21 mouse cellular contexts compared by ENCODE assay signal in genomic region chr13:24546801-24547459, GRCm38 (mm10). TPM values are rescaled to one million over a fixed set of nuclear protein-coding genes. Genes with fewer than 3 reads are reported as not detected.
DNase-seq lines count a peak whose midpoint lies in the region; ATAC-seq and TF ChIP-seq lines count a peak whose summit lies in the region.
"Had no signal": no experiment of that assay in that cellular context is flagged by ENCODE, and none has a peak within 500 bp of the region (broad histone marks: within the 10 kb centered on the region; RNA-seq: fewer than 3 reads in every experiment).

No protein-coding gene starts in this region.

- intact Hi-C loops in left cerebral cortex, adult 2 months (cut with DNase I) = no loop called here

- peak; percentile 89 for DNase-seq in liver, adult 2 months (ENCODE audit: extremely low read depth, low read depth, low spot score)
- DNase-seq in liver = no peak
- DNase-seq in CD8-positive naive resting alpha-beta T cell, adult 2 months (ENCODE audit: low read depth in 2 of 2, low spot score in 2 of 2) = peak; percentile 14 to 48
- DNase-seq in thymus, postnatal 14 days = peak; percentile 63
- no peak for DNase-seq in embryo, embryonic 10 days (ENCODE audit: low spot score)
- DNase-seq in left cerebral cortex, adult 2 months (ENCODE audit: extremely low spot score in 1 of 2, low spot score in 2 of 2) = no peak
- no peak for DNase-seq in midbrain, embryonic 14.5 days
- DNase-seq: adrenal gland, adult 2 months; cerebellum, postnatal 10 days; heart, adult 2 months; heart, postnatal 4 days; kidney, adult 2 months; kidney, postnatal 25 days; lung, postnatal 14 days; right cerebral cortex, postnatal 25 days had no signal

- peaks cover 9% of the 10 kb centered on the region for H3K4me1 ChIP-seq in liver, adult 2 months (ENCODE audit: control insufficient read depth, insufficient read depth, low read length)
- H3K4me1 ChIP-seq in midbrain, embryonic 14.5 days (ENCODE audit: control insufficient read depth, insufficient read depth, low read length) = peaks cover 4% of the 10 kb centered on the region; the same call in 1 of the 2 replicates
- H3K4me1 ChIP-seq: limb, embryonic 15.5 days had no signal

- peak; percentile 89 for ATAC-seq in inflammation-experienced regulatory T-cells, adult 6 months
- no peak for ATAC-seq in midbrain, embryonic 14.5 days (ENCODE audit: low FRiP score, low TSS enrichment)
- ATAC-seq: forebrain, embryonic 14.5 days; hindbrain, embryonic 16.5 days had no signal

- H3K27ac ChIP-seq in liver, adult 2 months (replicated peaks; ENCODE audit: insufficient read depth, low read depth, low read length) = peak overlapping the region; percentile 91
- no peak overlapping the region for H3K27ac ChIP-seq in left cerebral cortex, adult 2 months
- no peak overlapping the region for H3K27ac ChIP-seq in midbrain, embryonic 14.5 days (replicated peaks; ENCODE audit: low read depth, low read length)
- H3K27ac ChIP-seq: embryonic facial prominence, embryonic 10.5 days; heart, adult 2 months; limb, embryonic 15.5 days; neural tube, embryonic 13.5 days had no signal

- WGBS in liver, adult 2 months = 43% methylated on average over 12 of the region's 12 CpGs
- 87% methylated on average over 12 of the region's 12 CpGs for WGBS in midbrain, embryonic 14.5 days

- no peaks in the 10 kb centered on the region for H3K9me3 ChIP-seq in midbrain, embryonic 14.5 days (ENCODE audit: control insufficient read depth, low read length)
- H3K9me3 ChIP-seq: embryonic facial prominence, embryonic 10.5 days; limb, embryonic 15.5 days; neural tube, embryonic 13.5 days had no signal

- H3K9ac ChIP-seq in liver, adult 2 months (ENCODE audit: low read depth, low read length) = peak overlapping the region; percentile 69
- no peak overlapping the region for H3K9ac ChIP-seq in midbrain, embryonic 14.5 days (replicated peaks; ENCODE audit: low read length)
- H3K9ac ChIP-seq: limb, embryonic 15.5 days; neural tube, embryonic 13.5 days had no signal

- H3K79me2 ChIP-seq in liver, adult 2 months (ENCODE audit: control insufficient read depth, insufficient read depth, low read length) = peaks cover 6% of the 10 kb centered on the region; the same call in 1 of the 2 replicates

- H3K36me3 ChIP-seq in liver, adult 2 months (ENCODE audit: control insufficient read depth, insufficient read depth, low read length) = no peaks in the 10 kb centered on the region
- no peaks in the 10 kb centered on the region for H3K36me3 ChIP-seq in midbrain, embryonic 14.5 days (ENCODE audit: control insufficient read depth, insufficient read depth, low read length)
- H3K36me3 ChIP-seq: embryonic facial prominence, embryonic 10.5 days; limb, embryonic 15.5 days; neural tube, embryonic 13.5 days had no signal

- TF ChIP-seq CTCF in liver, adult 2 months (IDR thresholded peaks at IDR 0.05; ENCODE audit: low read depth, low read length) = no peak
- TF ChIP-seq CTCF in left cerebral cortex, adult 2 months (IDR thresholded peaks at IDR 0.05) = no peak

- TF ChIP-seq POLR2A in liver, adult 2 months (IDR thresholded peaks at IDR 0.05; ENCODE audit: extremely low read depth, insufficient read depth, low read length) = no peak

- peak overlapping the region; percentile 52 for H3K4me3 ChIP-seq in liver, adult 2 months (ENCODE audit: insufficient read depth, low read depth, low read length)
- H3K4me3 ChIP-seq in left cerebral cortex, adult 2 months = no peak overlapping the region
- H3K4me3 ChIP-seq in midbrain, embryonic 14.5 days (replicated peaks; ENCODE audit: low read depth, low read length) = no peak overlapping the region
- H3K4me3 ChIP-seq: embryonic facial prominence, embryonic 10.5 days; heart, adult 2 months; limb, embryonic 15.5 days; neural tube, embryonic 13.5 days had no signal

- H3K27me3 ChIP-seq in liver, adult 2 months (ENCODE audit: control insufficient read depth, insufficient read depth, low read length) = no peaks in the 10 kb centered on the region
- no peaks in the 10 kb centered on the region for H3K27me3 ChIP-seq in midbrain, embryonic 14.5 days (ENCODE audit: control insufficient read depth, insufficient read depth, low read length)
- H3K27me3 ChIP-seq: limb, embryonic 15.5 days; neural tube, embryonic 13.5 days had no signal

- no peak overlapping the region for H3K4me2 ChIP-seq in midbrain, embryonic 14.5 days (ENCODE audit: low read length)
- H3K4me2 ChIP-seq: limb, embryonic 15.5 days; neural tube, embryonic 13.5 days had no signal

RNA-seq across cellular contexts. Expression of gene Ripor2, which starts 35.1 kb away (rescaled TPM):
- 1.7 and 2.8 TPM in 2 replicates for total RNA-seq in liver, adult 2 months (2014; rRNA removed)
- 0.57 and 0.77 TPM in 2 replicates for polyA plus RNA-seq in liver, adult 2 months (2012; rRNA removed)
- 100 to 1,000 TPM; 199 to 236 (median 232) TPM for polyA plus RNA-seq in inflammation-experienced regulatory T-cells, adult 6 months (2017; shearing (Covaris generic))
- 10 to 100 TPM; 62.5 to 68.3 TPM for total RNA-seq in left cerebral cortex, adult 2 months (2021)
- polyA plus RNA-seq in midbrain, embryonic 14.5 days (2014; fragmentation: Nextera tagmentation; extraction: Ambion mirVana) = 31.2 and 33.4 TPM in 2 replicates

Comparison
In these comparisons a context has a peak if more than half of its experiments do, and no peak if none do; other contexts are left out.
1. DNase-seq: peak in liver, adult 2 months (single experiment), CD8-positive naive resting alpha-beta T cell, adult 2 months (2 of 2) and thymus, postnatal 14 days (single experiment); none in liver (single experiment), embryo, embryonic 10 days (single experiment), left cerebral cortex, adult 2 months (0 of 2) and midbrain, embryonic 14.5 days (single experiment).
2. RNA of gene Ripor2, which starts 35.1 kb away (polyA plus RNA-seq): 199 to 236 TPM in inflammation-experienced regulatory T-cells, adult 6 months and 31.2 to 33.4 TPM in midbrain, embryonic 14.5 days; 0.57 to 0.77 TPM in liver, adult 2 months; every median in the first group is over 10 times any median in the second.